Mouse (Mus musculus) NIH3T3 (cell line): ENCODE results near the gene Olfr1015.

ENCODE experiments used
- DNase-seq: peaks from one replicate; pipeline ENCODE4 v3.0.0-alpha.2; 2012; ENCODE audit warnings: low read depth

Olfr1015 gene

GRCm38 (mm10) chr2:85781717-85782116, at the start of gene Olfr1015:
Olfr1015 (plus strand) TSS chr2:85782017.
- DNase-seq, result no peak

GRCm38 (mm10) chr2:85753822-85754221, 28.0 kb upstream of the Olfr1015 start:
- no peak for DNase-seq

GRCm38 (mm10) chr2:85762666-85763065, 19.2 kb upstream of the Olfr1015 start, which contains the start of gene Olfr1012:
Olfr1012 (minus strand) TSS chr2:85762766.
- DNase-seq, result no peak

- no peak for DNase-seq
Measured at GRCm38 (mm10) chr2:85766798-85767197, 15.0 kb upstream of the Olfr1015 start, which contains the start of gene Olfr1013. Olfr1013 (plus strand) TSS chr2:85767098.

GRCm38 (mm10) chr2:85772413-85772812, 9.4 kb upstream of the Olfr1015 start, which contains the start of gene Olfr1014:
Olfr1014 (plus strand) TSS chr2:85772713.
- no peak for DNase-seq

- DNase-seq, result no peak
Measured at GRCm38 (mm10) chr2:85792331-85792730, 10.5 kb downstream of the Olfr1015 start.

GRCm38 (mm10) chr2:85802444-85802843, 20.6 kb downstream of the Olfr1015 start, which contains the start of gene Olfr1016:
Olfr1016 (minus strand) TSS chr2:85802544.
- DNase-seq, result no peak

- DNase-seq, result no peak
Measured at GRCm38 (mm10) chr2:85804501-85804900, 22.7 kb downstream of the Olfr1015 start.

GRCm38 (mm10) chr2:85818179-85818578, 36.4 kb downstream of the Olfr1015 start, which contains the start of gene Olfr1018:
Olfr1018 (plus strand) TSS chr2:85818479.
- DNase-seq, result no peak
